In genomic region chr2:151998932-151999331, GRCm38 (mm10) we compare ENCODE assay signal across 18 mouse cellular contexts.
"Had no signal": no experiment of that assay in that cellular context is flagged by ENCODE, and none has a peak within 500 bp of the region (broad histone marks: within the 10 kb centered on the region; RNA-seq: fewer than 3 reads in every experiment).

No protein-coding gene starts in this region.

- DNase-seq: layer of hippocampus, postnatal 36 days; left cerebral cortex, postnatal 4 days; retina, postnatal 1 day; right cerebral cortex, postnatal 25 days; spleen, adult 18-20 months; thymus, postnatal 36 days had no signal

- ATAC-seq: midbrain, embryonic 13.5 days; midbrain, embryonic 16.5 days had no signal

- H3K4me3 ChIP-seq: left cerebral cortex, adult 2 months; limb, embryonic 12.5 days; limb, embryonic 15.5 days; megakaryocyte, embryonic 14.5 days; midbrain, embryonic 10.5 days; midbrain, embryonic 13.5 days; myocyte; neural tube, embryonic 13.5 days; stomach, embryonic 15.5 days had no signal

- H3K4me2 ChIP-seq: limb, embryonic 12.5 days; limb, embryonic 15.5 days; midbrain, embryonic 13.5 days; neural tube, embryonic 13.5 days had no signal

- H3K9me3 ChIP-seq: limb, embryonic 12.5 days; limb, embryonic 15.5 days; lung, embryonic 15.5 days; megakaryocyte, embryonic 14.5 days; midbrain, embryonic 10.5 days; midbrain, embryonic 13.5 days; neural tube, embryonic 13.5 days; stomach, embryonic 15.5 days had no signal

- H3K27ac ChIP-seq: kidney, postnatal 0 days; left cerebral cortex, adult 2 months; limb, embryonic 12.5 days; limb, embryonic 15.5 days; lung, embryonic 15.5 days; midbrain, embryonic 13.5 days; neural tube, embryonic 13.5 days; stomach, embryonic 15.5 days had no signal

- H3K9ac ChIP-seq: limb, embryonic 12.5 days; limb, embryonic 15.5 days; lung, embryonic 15.5 days; midbrain, embryonic 13.5 days; neural tube, embryonic 13.5 days; stomach, embryonic 15.5 days had no signal

- H3K36me3 ChIP-seq: limb, embryonic 12.5 days; limb, embryonic 15.5 days; lung, embryonic 15.5 days; midbrain, embryonic 10.5 days; midbrain, embryonic 13.5 days; neural tube, embryonic 13.5 days; stomach, embryonic 15.5 days had no signal
